Mouse (Mus musculus) kidney, postnatal 14 days (tissue): Measurements from ENCODE around the gene Sec24b.

ENCODE experiments used
- DNase-seq: peaks from one replicate; pipeline ENCODE4 v3.0.0; 2022; ENCODE audit warnings: mixed read lengths

Gene Sec24b

DNA sequence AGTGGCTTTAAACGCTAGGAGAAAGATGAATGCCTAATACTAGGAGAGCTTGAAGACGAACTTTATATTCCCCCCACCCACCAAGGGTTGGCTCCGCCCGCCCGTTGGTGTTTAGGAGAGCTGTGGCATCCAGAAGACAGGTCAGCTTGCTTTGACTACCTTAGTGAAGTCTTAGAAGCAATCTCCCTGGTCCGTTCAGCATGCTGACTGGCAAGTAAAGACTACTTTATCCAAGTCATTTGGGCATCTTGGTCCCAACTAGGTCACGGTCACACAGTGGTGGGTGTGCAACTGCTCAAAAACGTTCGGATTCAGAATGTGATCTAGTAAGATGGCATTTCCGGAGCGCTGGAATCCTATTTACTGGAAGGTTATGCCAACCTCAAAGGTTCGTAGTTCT is at the start of gene Sec24b:
Gene Sec24b (minus strand): TSS at position 273 of the 400 bp plus-strand sequence.
- DNase-seq = peak; percentile 45

- no peak for DNase-seq
Observed at GRCm38 (mm10) chr3:130104471-130104870, 43.1 kb upstream of the Sec24b start.

- peak; percentile 8 for DNase-seq
Observed at GRCm38 (mm10) chr3:130103486-130103885, 42.1 kb upstream of the Sec24b start.

DNA sequence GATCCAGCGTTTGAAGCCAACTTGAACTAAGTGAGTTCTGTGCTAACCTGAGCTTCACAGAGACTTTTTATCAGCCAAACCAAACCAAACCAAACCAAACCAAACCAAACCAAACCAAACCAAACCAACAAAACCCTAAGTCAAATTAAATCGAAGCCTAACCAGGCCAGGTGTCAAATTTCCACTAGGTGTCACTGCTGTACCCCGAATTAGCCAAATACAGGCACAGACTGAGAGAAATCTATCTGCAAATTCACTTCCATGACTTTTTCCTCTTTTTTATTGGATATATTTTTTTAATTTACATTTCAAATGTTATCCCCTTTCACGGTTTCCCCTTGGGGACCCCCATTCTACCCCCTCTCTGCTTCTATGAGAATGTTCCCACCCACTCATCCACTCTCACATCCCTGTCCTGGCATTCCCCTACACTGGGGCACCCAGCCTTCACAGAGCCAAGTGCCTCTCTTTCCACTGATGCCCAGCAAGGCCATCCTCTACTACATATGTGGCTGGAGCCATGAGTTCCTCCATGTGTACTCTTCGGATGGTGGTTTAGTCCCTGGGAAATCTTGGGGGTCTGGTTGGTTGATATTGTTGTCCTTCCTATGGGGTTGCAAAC is 33.9 kb upstream of the Sec24b start:
- peak; percentile 51 for DNase-seq

DNA sequence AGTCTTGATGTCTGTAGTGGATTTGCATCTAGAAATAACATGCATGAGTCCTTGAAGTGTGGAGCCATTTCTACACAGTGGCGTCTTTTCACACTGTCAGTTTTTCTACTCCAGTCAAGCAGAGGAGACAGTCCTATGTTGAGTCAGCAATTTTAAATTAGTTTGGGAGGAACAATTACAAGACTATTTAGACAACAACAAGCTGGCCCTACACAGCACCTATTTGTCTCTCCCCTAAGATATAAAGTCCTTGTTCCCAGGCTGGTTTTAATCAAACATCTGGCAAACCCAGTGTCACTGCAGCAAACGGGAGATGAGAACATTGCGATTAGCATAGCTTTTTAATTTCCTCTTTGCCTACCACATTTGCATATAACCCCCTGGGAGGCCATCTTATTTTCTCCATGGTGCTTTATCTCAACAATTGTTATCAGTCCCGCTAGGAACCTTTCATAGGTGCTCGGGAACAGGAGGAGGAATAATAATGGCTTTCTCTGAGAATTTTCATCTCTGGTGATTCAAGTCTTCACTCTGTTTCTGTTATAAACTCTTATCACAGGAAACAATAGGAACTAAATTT is 32.9 kb upstream of the Sec24b start:
- no peak for DNase-seq

GRCm38 (mm10) chr3:130090460-130090859 is 29.1 kb upstream of the Sec24b start:
- no peak for DNase-seq

DNA sequence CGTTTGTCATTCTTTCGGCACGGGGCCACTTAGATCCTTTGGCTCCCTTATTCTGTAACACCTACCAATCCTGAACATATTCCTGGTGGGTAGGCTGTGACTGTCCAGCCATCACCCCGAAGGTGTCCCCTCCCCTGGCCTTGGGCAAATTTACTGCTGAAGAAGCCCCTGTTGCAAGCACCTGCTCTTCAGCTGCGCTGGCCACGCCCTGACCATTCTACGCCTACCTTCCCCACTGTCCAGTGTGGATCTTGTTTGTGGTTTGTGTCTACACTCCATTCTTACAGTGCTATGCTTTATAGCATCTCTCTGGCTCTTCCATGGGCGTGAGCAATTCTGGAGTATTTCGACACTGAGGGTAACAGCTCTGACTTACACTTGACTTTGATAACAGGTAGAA is 27.3 kb upstream of the Sec24b start:
- no peak for DNase-seq

GRCm38 (mm10) chr3:130087466-130087865 is 26.1 kb upstream of the Sec24b start:
- no peak for DNase-seq

- DNase-seq = peak; percentile 14
Observed at GRCm38 (mm10) chr3:130086372-130087080, 25.2 kb upstream of the Sec24b start.

DNA sequence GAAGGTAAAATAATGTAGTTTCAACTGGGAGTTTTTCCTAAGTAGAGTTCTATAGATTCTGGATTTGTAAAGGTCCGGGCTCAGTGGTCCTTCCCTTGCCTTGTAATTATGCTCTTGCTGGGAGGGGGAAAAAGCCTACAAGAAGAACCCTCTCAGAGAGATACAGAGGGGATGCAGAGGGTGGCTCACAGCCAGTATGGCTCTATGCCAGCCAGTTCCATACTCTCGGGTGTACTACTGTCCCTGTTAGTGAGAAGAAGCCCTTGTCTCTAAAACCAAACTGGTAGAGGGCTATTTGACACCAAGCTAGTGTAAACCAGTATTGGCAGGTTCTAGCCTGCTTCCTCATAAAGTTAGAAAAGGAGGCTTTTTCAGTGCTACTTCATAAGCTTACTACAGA is 22.0 kb upstream of the Sec24b start:
- no peak for DNase-seq

GRCm38 (mm10) chr3:130080666-130081065 is 19.3 kb upstream of the Sec24b start:
- DNase-seq = no peak

DNA sequence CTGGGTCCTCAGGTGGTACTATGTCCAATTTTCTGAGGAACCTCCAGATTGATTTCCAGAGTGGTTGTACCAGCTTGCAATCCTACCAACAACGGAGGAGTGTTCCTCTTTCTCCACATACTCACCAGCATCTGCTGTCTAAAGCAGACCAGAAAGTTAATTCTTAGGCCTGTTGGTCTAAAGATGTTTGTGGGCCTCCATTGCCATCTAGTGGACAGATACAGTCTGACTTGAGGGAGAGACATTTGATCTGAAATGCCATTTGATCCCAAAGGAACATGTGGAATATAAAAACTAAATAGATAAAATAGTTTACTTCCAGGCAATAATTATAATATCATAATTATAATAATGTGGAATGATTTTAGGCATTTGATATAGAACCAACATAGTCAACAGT is 18.4 kb upstream of the Sec24b start:
- peak; percentile 73 for DNase-seq

DNA sequence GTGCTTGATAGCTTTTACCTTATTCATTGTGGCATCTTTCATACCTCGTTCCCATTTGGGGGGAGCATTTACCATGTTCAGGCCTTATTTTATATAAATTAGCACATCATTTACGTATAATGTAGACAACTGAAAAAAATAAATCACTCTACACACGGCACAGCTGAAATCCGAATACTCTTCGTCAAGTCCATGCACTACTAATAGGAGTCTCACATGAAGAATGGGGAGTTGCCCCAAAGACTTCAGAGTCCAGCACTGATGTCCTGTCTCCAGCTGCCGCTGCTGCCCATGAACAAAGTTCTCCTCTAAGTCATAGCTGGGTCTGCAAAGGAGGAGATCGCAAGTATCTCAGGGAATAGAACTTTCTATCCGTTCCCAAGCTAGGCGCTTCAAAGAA is 15.9 kb upstream of the Sec24b start:
- DNase-seq = no peak

GRCm38 (mm10) chr3:130075746-130076145 is 14.4 kb upstream of the Sec24b start:
- no peak for DNase-seq

GRCm38 (mm10) chr3:130073085-130073484 is 11.7 kb upstream of the Sec24b start:
- no peak for DNase-seq

- no peak for DNase-seq
Observed at GRCm38 (mm10) chr3:130071918-130072317, 10.6 kb upstream of the Sec24b start.

DNA sequence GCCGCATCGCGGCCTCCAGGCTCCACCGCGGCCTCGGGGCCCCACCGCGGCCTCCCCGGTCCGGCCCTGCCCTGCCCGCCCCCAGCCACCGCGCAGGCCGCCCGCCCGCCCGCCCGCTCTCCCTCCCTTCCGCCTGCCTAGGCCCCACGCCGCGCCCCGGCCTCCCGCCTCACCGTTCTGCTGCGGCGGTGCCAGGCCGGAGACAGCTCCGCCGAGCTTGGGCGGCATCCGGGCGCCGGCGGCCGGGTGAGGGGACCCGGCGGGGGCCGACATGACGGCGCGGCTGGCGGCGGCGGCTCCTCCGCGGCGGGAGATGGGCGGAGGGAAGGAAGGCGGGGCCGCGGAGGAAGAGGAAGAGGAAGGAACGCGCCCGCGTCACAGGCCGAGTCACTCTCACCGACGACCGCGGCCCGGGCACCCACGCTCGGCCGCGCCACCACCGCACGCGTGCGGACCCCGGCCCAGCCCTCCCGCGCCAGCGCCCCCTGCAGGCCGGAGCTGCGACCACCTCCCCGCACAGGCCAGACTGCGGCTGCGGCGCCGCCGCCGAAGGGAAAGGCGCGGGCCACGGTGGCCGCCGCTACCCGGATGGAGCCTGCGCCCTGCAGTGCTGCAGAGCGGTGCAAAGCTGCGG is 840 bp downstream of the Sec24b start:
- DNase-seq = peak; percentile 92

GRCm38 (mm10) chr3:130059805-130060395 is 1.5 kb downstream of the Sec24b start:
- DNase-seq = no peak

DNA sequence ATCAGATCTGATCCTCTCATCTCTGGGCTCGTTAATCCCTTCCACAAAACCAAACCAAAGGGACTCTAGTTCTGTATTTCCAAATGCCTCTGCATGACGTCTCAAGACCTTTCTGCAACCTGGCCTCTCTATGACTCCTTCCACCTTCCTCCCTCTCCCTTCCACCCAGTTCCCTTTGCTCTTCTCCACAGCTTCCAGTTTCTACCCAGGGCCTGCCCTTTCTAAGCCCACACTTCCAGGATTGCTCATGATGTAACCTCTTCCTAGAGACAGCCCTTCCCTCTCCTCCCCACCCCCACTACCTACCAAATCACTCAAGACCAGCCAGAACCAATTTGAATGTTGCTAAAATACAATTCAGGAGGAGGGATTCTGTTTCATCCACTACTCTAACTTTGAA is 2.9 kb downstream of the Sec24b start:
- no peak for DNase-seq

DNA sequence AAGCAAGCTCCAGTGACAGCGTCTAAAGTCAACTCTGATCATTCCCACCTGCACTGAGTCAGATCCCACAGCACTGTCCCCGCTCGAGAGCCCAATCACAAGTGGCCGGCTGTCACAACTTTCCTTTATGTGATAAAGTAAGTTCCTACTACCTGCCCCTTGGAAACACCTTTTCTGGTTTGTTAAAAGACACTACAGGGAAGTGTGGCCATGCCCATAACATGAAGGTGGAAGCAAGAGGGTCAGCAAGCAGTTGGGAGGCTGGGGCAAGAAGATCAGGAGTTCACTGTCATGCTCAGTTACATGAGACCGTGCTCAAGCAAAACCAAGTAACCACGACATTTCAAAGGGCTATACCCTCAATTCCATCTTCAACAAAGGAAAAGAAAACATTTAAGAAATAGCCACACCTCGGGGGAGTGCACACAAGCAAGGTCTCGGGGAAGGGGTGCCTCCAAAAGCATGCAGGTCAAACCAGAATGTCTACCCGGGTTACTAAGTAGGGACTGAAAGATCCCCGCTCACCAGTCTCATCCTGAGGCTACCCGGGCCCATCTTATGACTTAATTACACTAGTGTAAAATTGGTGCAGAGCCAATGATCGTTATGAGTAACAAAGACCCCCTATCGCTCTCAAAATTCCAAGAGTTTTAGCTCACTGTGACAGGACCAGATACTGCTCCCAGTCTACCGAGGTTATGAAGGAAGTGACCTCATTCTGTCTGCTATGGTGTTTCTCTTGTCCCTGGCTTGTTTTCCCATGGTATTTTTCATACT is 3.6 kb downstream of the Sec24b start:
- DNase-seq = no peak

DNA sequence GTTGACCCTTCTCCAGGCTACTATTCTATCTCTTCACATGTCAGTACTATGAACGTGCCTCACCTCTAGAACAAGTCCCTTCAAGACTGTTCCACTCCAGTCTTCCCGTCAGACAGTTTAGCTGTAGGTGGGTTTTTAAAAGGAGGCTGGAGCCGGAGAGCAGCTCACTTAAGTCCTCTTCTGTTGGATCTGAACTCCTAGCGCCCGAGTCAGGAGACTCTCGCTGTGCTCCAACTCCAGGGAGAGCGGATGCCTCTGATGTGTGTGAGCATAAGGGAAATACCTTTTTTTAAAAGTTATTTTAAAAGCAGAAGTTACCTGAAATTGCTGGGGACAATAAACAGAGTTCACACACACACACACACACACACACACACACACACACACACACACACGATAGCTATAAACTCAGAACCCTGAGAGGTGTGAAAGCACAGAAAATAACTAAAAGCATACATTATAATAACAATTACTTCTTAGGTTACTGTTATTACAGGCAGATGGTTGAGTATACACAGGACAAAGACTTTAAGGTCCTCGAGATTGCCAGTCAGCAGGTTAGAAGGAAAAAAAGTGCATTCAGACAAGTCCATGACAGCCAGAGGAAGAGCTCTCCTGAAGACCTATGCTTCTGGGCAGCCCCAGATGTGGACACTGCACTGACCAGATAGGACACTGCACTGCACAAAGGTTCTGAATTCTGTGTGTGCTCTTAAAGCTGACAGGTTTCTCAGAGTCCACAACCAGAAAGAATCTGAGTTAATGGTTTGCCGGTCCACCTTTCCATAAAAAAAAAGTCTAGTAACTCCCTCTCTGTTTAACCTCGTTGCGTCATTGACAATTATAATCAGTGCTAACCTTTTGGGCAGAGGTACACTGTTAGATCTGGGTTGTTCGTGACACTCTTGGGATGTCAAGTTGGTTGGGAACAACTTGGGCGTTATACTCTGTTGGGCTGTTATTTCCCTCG is 5.7 kb downstream of the Sec24b start:
- no peak for DNase-seq
